Mouse (Mus musculus) liver, embryonic 16.5 days (tissue): ENCODE data around the gene Zdhhc11. TPM values are rescaled to one million over a fixed set of nuclear protein-coding genes. Genes with fewer than 3 reads are reported as not detected.

Experiments
- ATAC-seq: fragments of 200-750 bp; cut with Nextera tagmentation; 2 replicates; pipeline ENCODE4 v1.8.0; 2017; ENCODE audit warnings: low read depth, mild to moderate bottlenecking, moderate number of reproducible peaks, moderate library complexity
- H3K27ac ChIP-seq: fragments of 300-500 bp; sonication (generic); 2 replicates; pipeline ENCODE4 v1.5.1; 2014; ENCODE audit warnings: mild to moderate bottlenecking, low read length
- H3K27me3 ChIP-seq: fragments of 300-500 bp; sonication (generic); 2 replicates; pipeline ENCODE4 v1.6.1; 2014; ENCODE audit warnings: low read depth, low read length, mixed read lengths; ENCODE audit not compliant: control insufficient read depth, insufficient read depth
- H3K36me3 ChIP-seq: fragments of 300-500 bp; sonication (generic); 2 replicates; pipeline ENCODE4 v1.6.1; 2014; ENCODE audit warnings: mild to moderate bottlenecking; ENCODE audit not compliant: control insufficient read depth, insufficient read depth
- H3K4me1 ChIP-seq: fragments of 300-500 bp; sonication (generic); 2 replicates; pipeline ENCODE4 v1.6.1; 2014; ENCODE audit warnings: low read depth, low read length, mixed read lengths; ENCODE audit not compliant: control insufficient read depth
- H3K4me2 ChIP-seq: fragments of 300-500 bp; sonication (generic); 2 replicates; pipeline ENCODE4 v1.6.1; 2014; ENCODE audit warnings: low read depth, low read length, mixed read lengths
- H3K4me3 ChIP-seq: fragments of 300-500 bp; sonication (generic); 2 replicates; pipeline ENCODE4 v1.5.1; 2014; ENCODE audit warnings: low read depth, mild to moderate bottlenecking, low read length
- H3K9ac ChIP-seq: fragments of 300-500 bp; sonication (generic); 2 replicates; pipeline ENCODE4 v1.6.1; 2014; ENCODE audit warnings: low read depth, low read length
- H3K9me3 ChIP-seq: fragments of 300-500 bp; sonication (generic); replicated peaks from 2 replicates; pipeline ENCODE4 v1.6.1; 2016; ENCODE audit warnings: low read length; ENCODE audit not compliant: control insufficient read depth
- WGBS: fragments of 180-500 bp; shearing (Covaris S2); extraction: QIAGEN DNeasy Blood & Tissue Kit; methylation state at CpG from one replicate; pipeline ENCODE4 v1.1.7; 2014; ENCODE audit not compliant: insufficient replicate concordance; 5-methylcytosine and 5-hydroxymethylcytosine counted together
- microRNA-seq: library from miRNA; unstranded; fragments of <30 nt; microRNA quantifications from one replicate; pipeline ENCODE4, GENCODE M21; 2016
- polyA plus RNA-seq: library from polyadenylated mRNA; unstranded; fragments of >200 nt; fragmentation: Nextera tagmentation; extraction: Ambion mirVana; gene quantifications from 2 replicates; pipeline ENCODE4 v1.2.1, GENCODE M21; 2015

Gene Zdhhc11
- polyA plus RNA-seq, 1 experiment from 2014 or later: not detected

GRCm38 (mm10) chr13:74034756-74035155 is 71.1 kb downstream of the Zdhhc11 start:
- H3K9ac ChIP-seq: no peak overlapping the region
- H3K9me3 ChIP-seq: no peaks in the 10 kb centered on the region
- peaks cover 2% of the 10 kb centered on the region; the same call in 1 of the 2 replicates for H3K36me3 ChIP-seq
- 67% methylated on average over 2 of the region's 2 CpGs for WGBS
- no peaks in the 10 kb centered on the region for H3K4me1 ChIP-seq
- no peak for ATAC-seq
- no peaks in the 10 kb centered on the region for H3K27me3 ChIP-seq
- no peak overlapping the region for H3K27ac ChIP-seq
- H3K4me2 ChIP-seq: no peak overlapping the region
- H3K4me3 ChIP-seq: no peak overlapping the region

GRCm38 (mm10) chr13:74035776-74036175 is 72.1 kb downstream of the Zdhhc11 start:
- 81% methylated on average over 2 of the region's 2 CpGs for WGBS
- H3K4me1 ChIP-seq: no peaks in the 10 kb centered on the region

GRCm38 (mm10) chr13:74039926-74040325 is 76.3 kb downstream of the Zdhhc11 start:
- Histone ChIP-seq H3K4me1 (no peaks in the 10 kb centered on the region), H3K36me3 (peaks cover 5% of the 10 kb centered on the region; the same call in 1 of the 2 replicates), H3K4me3 (no peak overlapping the region), H3K9ac (no peak overlapping the region), H3K4me2 (no peak overlapping the region), H3K27me3 (no peaks in the 10 kb centered on the region), H3K27ac (no peak overlapping the region), H3K9me3 (no peaks in the 10 kb centered on the region)
- ATAC-seq: no peak
- WGBS: 56% methylated on average over 3 of the region's 3 CpGs

More at GRCm38 (mm10) chr13:74035776-74036175, 72.1 kb downstream of the Zdhhc11 start:
- Histone ChIP-seq H3K27me3 (no peaks in the 10 kb centered on the region), H3K27ac (no peak overlapping the region), H3K36me3 (peaks cover 4% of the 10 kb centered on the region; the same call in 1 of the 2 replicates), H3K9me3 (no peaks in the 10 kb centered on the region), H3K9ac (no peak overlapping the region), H3K4me2 (no peak overlapping the region), H3K4me3 (no peak overlapping the region)
- ATAC-seq: no peak

Small RNA genes within 50 kb of the gene (microRNA-seq; reads per million reads assigned to microRNA genes)
- not detected for gene Gm25197

Other genes with a start within 250 kb of the Zdhhc11 start
- 11.8 and 14.4 TPM in 2 replicates for gene Slc12a7, start 230.8 kb upstream of the Zdhhc11 start, polyA plus RNA-seq
- 0.11 and 0.19 TPM in 2 replicates for gene Nkd2, start 116.2 kb upstream of the Zdhhc11 start, polyA plus RNA-seq
- 13.8 and 14.7 TPM in 2 replicates for gene Trip13, start 26.1 kb upstream of the Zdhhc11 start, polyA plus RNA-seq
- gene Brd9, start 26.0 kb upstream of the Zdhhc11 start, polyA plus RNA-seq: 12.9 and 14.1 TPM in 2 replicates
- gene Tppp, start 45.6 kb downstream of the Zdhhc11 start, polyA plus RNA-seq: 0.57 and 0.61 TPM in 2 replicates
- 7.2 and 7.3 TPM in 2 replicates for gene Cep72, start 98.4 kb downstream of the Zdhhc11 start, polyA plus RNA-seq
- gene Slc9a3, start 157.6 kb downstream of the Zdhhc11 start, polyA plus RNA-seq: 0.02 TPM in 1 of 2 replicates, not detected in the other
- gene Exoc3, start 244.9 kb downstream of the Zdhhc11 start, polyA plus RNA-seq: 21.2 and 24.8 TPM in 2 replicates